Mouse (Mus musculus) stomach, embryonic 14.5 days (tissue): Measurements from ENCODE around the gene Arhgap19. TPM values are rescaled to one million over a fixed set of nuclear protein-coding genes. Genes with fewer than 3 reads are reported as not detected.

Experiments used
- ATAC-seq: fragments of 200-750 bp; cut with Nextera tagmentation; 2 replicates; pipeline ENCODE4 v1.8.0; 2017; ENCODE audit warnings: low read depth, moderate TSS enrichment; ENCODE audit not compliant: insufficient number of reproducible peaks, insufficient read depth, low FRiP score
- H3K27ac ChIP-seq: fragments of 300-500 bp; sonication (generic); 2 replicates; pipeline ENCODE4 v1.5.1; 2014; ENCODE audit warnings: mild to moderate bottlenecking, low read length, moderate library complexity, mixed read lengths
- H3K27me3 ChIP-seq: fragments of 300-500 bp; sonication (generic); 2 replicates; pipeline ENCODE4 v1.6.1; 2014; ENCODE audit warnings: low read length, control low read depth, mixed read lengths; ENCODE audit not compliant: control insufficient read depth, insufficient read depth
- H3K36me3 ChIP-seq: fragments of 300-500 bp; sonication (generic); 2 replicates; pipeline ENCODE4 v1.6.1; 2014; ENCODE audit warnings: mild to moderate bottlenecking, control low read depth, low read length, moderate library complexity, mixed read lengths; ENCODE audit not compliant: control insufficient read depth, insufficient read depth
- H3K4me1 ChIP-seq: fragments of 300-500 bp; sonication (generic); 2 replicates; pipeline ENCODE4 v1.6.1; 2014; ENCODE audit warnings: low read length, control low read depth, mixed read lengths; ENCODE audit not compliant: control insufficient read depth, insufficient read depth
- H3K4me2 ChIP-seq: fragments of 300-500 bp; sonication (generic); replicated peaks from 2 replicates; pipeline ENCODE4 v1.6.1; 2014; ENCODE audit warnings: low read depth, low read length, control low read depth
- H3K4me3 ChIP-seq: fragments of 300-500 bp; sonication (generic); 2 replicates; pipeline ENCODE4 v1.5.1; 2014; ENCODE audit warnings: low read depth, low read length, control low read depth
- H3K9ac ChIP-seq: fragments of 300-500 bp; sonication (generic); replicated peaks from 2 replicates; pipeline ENCODE4 v1.6.1; 2014; ENCODE audit warnings: low read depth, mild to moderate bottlenecking, control low read depth, low read length, moderate library complexity, mixed read lengths
- H3K9me3 ChIP-seq: fragments of 300-500 bp; sonication (generic); 2 replicates; pipeline ENCODE4 v1.6.1; 2016; ENCODE audit warnings: low read depth, low read length, control low read depth; ENCODE audit not compliant: control insufficient read depth
- WGBS: fragments of 180-500 bp; shearing (Covaris S2); extraction: QIAGEN DNeasy Blood & Tissue Kit; methylation state at CpG from one replicate; pipeline ENCODE4 v1.1.7; 2014; 5-methylcytosine and 5-hydroxymethylcytosine counted together
- polyA plus RNA-seq: library from polyadenylated mRNA; unstranded; fragments of >200 nt; fragmentation: Nextera tagmentation; extraction: Ambion mirVana; gene quantifications from 2 replicates; pipeline ENCODE4 v1.2.1, GENCODE M21; 2014

Gene Arhgap19
- polyA plus RNA-seq, 1 experiment from 2014 or later = 25.7 TPM

- H3K9me3 ChIP-seq = no peaks in the 10 kb centered on the region
- no peak overlapping the region for H3K9ac ChIP-seq
- ATAC-seq = no peak
- 93% methylated on average over 2 of the region's 2 CpGs for WGBS
- peaks cover 5% of the 10 kb centered on the region; the same call in 1 of the 2 replicates for H3K36me3 ChIP-seq
- H3K27me3 ChIP-seq = no peaks in the 10 kb centered on the region
- H3K4me2 ChIP-seq = no peak overlapping the region
- 0 out of 2 replicates have a peak, but pooled peaks cover 3% of the 10 kb centered on the region for H3K4me1 ChIP-seq
- no peak overlapping the region for H3K27ac ChIP-seq
- no peak overlapping the region for H3K4me3 ChIP-seq
Measured at GRCm38 (mm10) chr19:41791384-41791783, 10.5 kb downstream of the Arhgap19 start.

GRCm38 (mm10) chr19:41789110-41789961, 12.5 kb downstream of the Arhgap19 start:
- no peak overlapping the region for H3K27ac ChIP-seq
- WGBS = 51% methylated on average over 10 of the region's 10 CpGs
- H3K36me3 ChIP-seq = peaks cover 17% of the 10 kb centered on the region; the same call in 1 of the 2 replicates
- H3K4me3 ChIP-seq = no peak overlapping the region
- no peak overlapping the region for H3K9ac ChIP-seq
- H3K4me1 ChIP-seq = 0 out of 2 replicates have a peak, but pooled peaks cover 3% of the 10 kb centered on the region
- H3K4me2 ChIP-seq = no peak overlapping the region
- no peak for ATAC-seq
- no peaks in the 10 kb centered on the region for H3K27me3 ChIP-seq
- H3K9me3 ChIP-seq = no peaks in the 10 kb centered on the region

- Histone ChIP-seq H3K4me1 (no peaks in the 10 kb centered on the region), H3K9me3 (no peaks in the 10 kb centered on the region), H3K27me3 (no peaks in the 10 kb centered on the region), H3K4me3 (no peak overlapping the region), H3K27ac (no peak overlapping the region), H3K9ac (no peak overlapping the region), H3K4me2 (no peak overlapping the region), H3K36me3 (peaks cover 23% of the 10 kb centered on the region; the same call in 1 of the 2 replicates)
- 81% methylated on average over 1 of the region's 1 CpGs for WGBS
- no peak for ATAC-seq
Measured at GRCm38 (mm10) chr19:41786896-41787295, 15.0 kb downstream of the Arhgap19 start.

- no peak for ATAC-seq
- Histone ChIP-seq H3K27me3 (no peaks in the 10 kb centered on the region), H3K4me1 (no peaks in the 10 kb centered on the region), H3K4me3 (no peak overlapping the region), H3K9me3 (no peaks in the 10 kb centered on the region), H3K27ac (no peak overlapping the region), H3K36me3 (peaks cover 39% of the 10 kb centered on the region), H3K4me2 (no peak overlapping the region), H3K9ac (no peak overlapping the region)
- WGBS = 87% methylated on average over 6 of the region's 6 CpGs
Measured at GRCm38 (mm10) chr19:41777514-41777913, 24.3 kb downstream of the Arhgap19 start.

- H3K4me3 ChIP-seq = no peak overlapping the region
- H3K4me2 ChIP-seq = no peak overlapping the region
- H3K4me1 ChIP-seq = no peaks in the 10 kb centered on the region
- ATAC-seq = no peak
- peaks cover 13% of the 10 kb centered on the region for H3K36me3 ChIP-seq
- WGBS = 93% methylated on average over 7 of the region's 7 CpGs
- no peaks in the 10 kb centered on the region for H3K9me3 ChIP-seq
- no peaks in the 10 kb centered on the region for H3K27me3 ChIP-seq
- no peak overlapping the region for H3K9ac ChIP-seq
- H3K27ac ChIP-seq = no peak overlapping the region
Measured at GRCm38 (mm10) chr19:41768711-41769110, 33.1 kb downstream of the Arhgap19 start.

GRCm38 (mm10) chr19:41766628-41767027, 35.2 kb downstream of the Arhgap19 start:
- Histone ChIP-seq H3K27me3 (no peaks in the 10 kb centered on the region), H3K9me3 (no peaks in the 10 kb centered on the region), H3K4me3 (no peak overlapping the region), H3K4me2 (no peak overlapping the region), H3K4me1 (no peaks in the 10 kb centered on the region), H3K9ac (no peak overlapping the region), H3K36me3 (peaks cover 4% of the 10 kb centered on the region), H3K27ac (no peak overlapping the region)
- WGBS = 70% methylated on average over 5 of the region's 5 CpGs
- ATAC-seq = no peak

- Histone ChIP-seq H3K27me3 (no peaks in the 10 kb centered on the region), H3K36me3 (peaks cover 4% of the 10 kb centered on the region; the same call in 1 of the 2 replicates), H3K4me1 (no peaks in the 10 kb centered on the region), H3K4me2 (no peak overlapping the region), H3K27ac (no peak overlapping the region), H3K4me3 (no peak overlapping the region), H3K9me3 (no peaks in the 10 kb centered on the region), H3K9ac (no peak overlapping the region)
- WGBS = 30% methylated on average over 12 of the region's 12 CpGs
- no peak; the same call in 1 of the 2 replicates for ATAC-seq
Measured at GRCm38 (mm10) chr19:41763870-41764660, 37.8 kb downstream of the Arhgap19 start.

- no peaks in the 10 kb centered on the region for H3K4me1 ChIP-seq
- H3K4me2 ChIP-seq = no peak overlapping the region
- no peak overlapping the region for H3K4me3 ChIP-seq
- H3K27ac ChIP-seq = no peak overlapping the region
- WGBS = 39% methylated on average over 9 of the region's 9 CpGs
- H3K9ac ChIP-seq = no peak overlapping the region
- no peak for ATAC-seq
- H3K27me3 ChIP-seq = no peaks in the 10 kb centered on the region
- no peaks in the 10 kb centered on the region for H3K9me3 ChIP-seq
- no peaks in the 10 kb centered on the region for H3K36me3 ChIP-seq
Measured at GRCm38 (mm10) chr19:41761529-41761928, 40.3 kb downstream of the Arhgap19 start.
